Mouse (Mus musculus) megakaryocyte, embryonic 14.5 days (primary cell): Measurements from ENCODE around the gene Ccr4.

Experiments
- FLI1 ChIP-seq: IDR thresholded peaks from 2 replicates; pipeline ENCODE4 v1.6.1; 2012; ENCODE audit warnings: low read length, inconsistent platforms, mixed read lengths
- GATA1 ChIP-seq: IDR thresholded peaks from 3 replicates; pipeline ENCODE4 v1.6.1; 2012; ENCODE audit warnings: mixed read lengths, low read length, inconsistent platforms, borderline replicate concordance

DNA sequence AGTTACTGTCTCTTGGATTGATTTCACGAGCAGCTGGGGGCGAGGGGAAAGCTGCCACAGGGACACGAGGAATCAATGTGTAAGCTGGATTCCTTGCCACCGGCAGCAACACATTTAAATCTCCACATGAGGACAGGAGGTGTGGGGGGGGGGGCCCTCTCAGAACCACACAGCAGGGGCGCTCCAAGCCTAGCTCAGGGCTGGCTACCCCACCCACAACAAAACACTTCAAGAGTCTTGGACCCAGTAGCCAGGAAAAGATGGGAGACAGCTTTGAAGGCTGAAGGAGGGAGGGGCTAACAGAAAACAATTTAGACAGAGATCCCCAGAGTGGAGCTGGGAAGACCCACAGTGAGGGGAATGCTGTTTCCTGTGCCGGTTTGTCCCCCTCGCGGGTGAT lies 21.2 kb upstream of the Ccr4 start:
- TF ChIP-seq GATA1 (no peak), FLI1 (no peak)
